Mouse (Mus musculus): ENCODE results near the gene Anks6.

DNA sequence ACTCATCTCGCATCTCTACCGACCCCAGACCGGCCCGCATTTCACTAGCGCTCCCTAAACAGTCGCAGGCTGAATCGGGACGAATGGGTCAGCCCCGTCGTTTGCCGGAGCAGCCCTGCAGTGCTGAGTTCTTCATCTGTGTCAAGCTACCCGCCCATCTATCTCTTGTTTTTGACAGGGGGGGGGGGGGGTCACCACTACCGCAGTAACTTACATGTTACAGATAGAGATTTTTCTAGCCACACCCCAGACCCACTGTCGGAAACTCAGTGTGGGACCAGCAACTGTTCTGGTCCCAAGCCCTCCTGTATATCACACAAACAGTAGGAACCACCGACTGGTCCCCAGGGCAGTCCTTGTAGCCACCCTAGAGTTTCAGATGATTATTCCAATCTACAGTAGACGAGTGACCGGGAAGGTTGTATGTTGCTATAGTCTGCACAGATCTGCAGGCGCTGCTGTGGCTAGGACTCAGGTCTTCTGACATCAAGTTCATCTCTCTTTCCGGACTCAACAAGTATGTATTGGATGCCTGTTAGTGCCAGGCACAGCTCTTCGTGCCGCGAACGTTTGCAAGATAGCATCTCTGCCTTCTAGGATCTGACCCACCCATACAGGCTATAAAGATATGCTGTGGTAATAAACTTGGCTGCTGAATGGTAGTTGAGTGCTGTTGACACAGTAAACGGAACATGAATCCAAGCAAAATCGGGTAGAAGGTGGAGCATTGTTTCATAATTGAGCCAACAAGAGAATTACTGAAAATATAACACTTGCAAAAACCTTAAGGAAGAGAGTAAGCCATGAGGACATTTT lies 491 bp upstream of the Anks6 start:
- no peak for TF ChIP-seq CHD2 (IDR thresholded peaks at IDR 0.05; ENCODE audit: low read length)
- TF ChIP-seq ZNF384 (IDR thresholded peaks at IDR 0.05; ENCODE audit: low read depth, low read length): no peak

Measured in MEL (cell line).